9 mouse cellular contexts compared by ENCODE assay signal in the genomic region with DNA sequence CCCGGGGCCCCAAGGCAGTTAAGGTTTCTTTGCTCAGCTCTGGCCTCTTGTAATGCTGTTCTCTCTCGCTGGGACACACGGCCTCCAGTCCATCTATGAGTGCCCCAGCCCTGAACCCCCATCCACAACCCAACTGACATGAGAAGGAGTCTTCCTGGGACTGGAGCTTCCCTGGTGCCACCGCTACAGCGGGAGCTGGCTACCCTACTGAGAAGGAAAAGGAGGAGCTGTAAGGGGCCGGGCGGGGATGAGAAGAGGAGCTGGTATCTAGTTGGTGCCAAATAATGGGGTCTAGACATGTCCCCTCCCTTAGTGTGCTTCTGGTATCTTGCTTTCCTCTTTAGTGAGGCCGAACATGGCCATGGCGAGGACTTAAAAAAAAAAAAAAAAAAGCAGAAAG.
DNase-seq lines count a peak whose midpoint lies in the region; ATAC-seq and TF ChIP-seq lines count a peak whose summit lies in the region.
"Had no signal": no experiment of that assay in that cellular context is flagged by ENCODE, and none has a peak within 500 bp of the region (broad histone marks: within the 10 kb centered on the region; RNA-seq: fewer than 3 reads in every experiment).

No protein-coding gene starts in this region.

- no peak for ATAC-seq in monocyte, adult 5-6 weeks (replicated peaks; ENCODE audit: insufficient number of reproducible peaks, low FRiP score, low TSS enrichment, poor library complexity, severe bottlenecking)

- no peak for TF ChIP-seq POLR2A in testis, adult 2 months (IDR thresholded peaks at IDR 0.05; ENCODE audit: control insufficient read depth, low read depth, low read length)

- 0 out of 2 replicates have a peak overlapping the region, but pooled peaks have one; percentile 11 for H3K4me3 ChIP-seq in testis, adult 2 months (ENCODE audit: control insufficient read depth, low read depth, low read length)

- H3K27ac ChIP-seq in testis, adult 2 months (ENCODE audit: control insufficient read depth, insufficient read depth, low read depth, low read length), result no peak overlapping the region
- H3K27ac ChIP-seq: macrophage had no signal

- intact Hi-C loops in left cerebral cortex, postnatal 36 days (cut with DNase I), result loop anchor here (5.0 kb wide), 1 partner anchor 568 kb away; no protein-coding TSS in a partner anchor

- no peaks in the 10 kb centered on the region; the same call in 1 of the 2 replicates for H3K4me1 ChIP-seq in testis, adult 2 months (ENCODE audit: control insufficient read depth, insufficient read depth, low read length)

- no peaks in the 10 kb centered on the region; the same call in 1 of the 2 replicates for H3K27me3 ChIP-seq in testis, adult 2 months (ENCODE audit: control insufficient read depth, insufficient read depth, low read length)

- DNase-seq in heart, adult 11 months, result peak; percentile 81
- DNase-seq in heart, postnatal 4 days, result no peak
- no peak for DNase-seq in testis, postnatal 10 days (ENCODE audit: low spot score)
- peak; percentile 17 to 25 for DNase-seq in left cerebral cortex, postnatal 36 days (ENCODE audit: low spot score in 2 of 2)
- DNase-seq in right cerebral cortex, postnatal 4 days, result peak; percentile 38
- DNase-seq in embryo, embryonic 10 days (ENCODE audit: low spot score), result no peak

- no peak for TF ChIP-seq CTCF in testis, adult 2 months (IDR thresholded peaks at IDR 0.05; ENCODE audit: control insufficient read depth, insufficient read depth, insufficient replicate concordance, low read depth, low read length)

- no peaks in the 10 kb centered on the region for H3K36me3 ChIP-seq in testis, adult 2 months (ENCODE audit: control insufficient read depth, insufficient read depth, low read length)

Comparison
In these comparisons a context has a peak if more than half of its experiments do, and no peak if none do; other contexts are left out.
1. DNase-seq: peak in heart, adult 11 months (single experiment), left cerebral cortex, postnatal 36 days (2 of 2) and right cerebral cortex, postnatal 4 days (single experiment); none in heart, postnatal 4 days (single experiment), testis, postnatal 10 days (single experiment) and embryo, embryonic 10 days (single experiment).